Mouse (Mus musculus) thymus, postnatal 4 days (tissue): ENCODE results near the gene Cdkal1.

Experiments
- DNase-seq: peaks from one replicate; pipeline ENCODE4 v3.0.0; 2021

Gene Cdkal1

DNA sequence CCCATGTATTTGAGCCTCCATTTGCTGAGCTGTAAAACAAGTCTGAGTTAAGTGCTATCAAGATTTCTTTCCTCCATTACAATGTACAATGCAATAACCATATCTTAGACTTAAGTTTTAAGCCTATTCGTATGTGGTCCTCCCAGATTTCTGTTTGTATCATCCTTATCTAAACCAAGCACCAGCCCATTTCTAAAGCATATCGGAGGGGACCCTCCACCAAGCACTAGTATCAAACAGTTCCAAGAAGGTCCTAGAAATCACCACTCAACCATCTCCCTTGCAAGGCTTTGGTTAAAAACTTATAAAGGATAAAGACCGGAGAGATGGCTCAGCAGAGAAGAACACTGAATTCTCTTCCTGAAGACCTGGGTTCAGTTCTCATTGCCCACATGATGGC, 47.1 kb downstream of the Cdkal1 start:
- DNase-seq = no peak

DNA sequence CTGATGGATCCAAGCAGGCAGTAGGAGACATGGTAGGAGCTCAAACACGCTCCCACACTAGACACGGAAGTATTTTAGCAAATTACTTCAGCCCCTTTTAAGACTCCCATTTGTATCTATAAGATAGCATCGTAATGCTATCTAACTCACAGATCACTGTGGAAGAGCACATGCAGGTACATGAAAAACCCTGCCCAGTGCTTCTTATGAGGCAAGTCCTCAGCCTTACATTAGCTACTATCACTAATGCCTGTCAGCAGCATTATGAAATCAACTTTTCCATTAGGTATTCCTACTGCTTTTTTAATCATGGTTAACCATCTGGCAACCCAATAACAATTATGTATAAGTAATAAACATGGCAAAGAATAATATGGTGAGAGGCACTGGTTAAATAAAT, 47.5 kb downstream of the Cdkal1 start:
- no peak for DNase-seq

DNA sequence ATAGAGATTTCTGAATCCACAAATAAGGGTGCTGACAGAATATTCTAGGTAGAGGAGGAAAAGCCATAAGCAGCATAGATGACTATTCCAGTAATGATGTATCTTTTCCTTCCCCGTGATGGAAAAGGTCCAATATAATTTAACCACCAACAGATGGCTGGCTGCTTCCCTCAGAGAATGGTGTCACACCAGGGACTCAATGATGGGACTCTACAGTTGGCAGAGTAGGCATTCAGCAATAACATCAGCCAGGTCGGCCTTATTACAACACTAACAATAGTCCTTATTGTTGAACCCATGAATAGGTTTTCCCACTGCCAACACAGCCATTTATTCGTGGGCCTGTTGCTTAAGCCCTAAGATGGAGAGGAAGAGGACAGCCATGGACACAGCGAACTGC, 48.6 kb downstream of the Cdkal1 start:
- DNase-seq = no peak

DNA sequence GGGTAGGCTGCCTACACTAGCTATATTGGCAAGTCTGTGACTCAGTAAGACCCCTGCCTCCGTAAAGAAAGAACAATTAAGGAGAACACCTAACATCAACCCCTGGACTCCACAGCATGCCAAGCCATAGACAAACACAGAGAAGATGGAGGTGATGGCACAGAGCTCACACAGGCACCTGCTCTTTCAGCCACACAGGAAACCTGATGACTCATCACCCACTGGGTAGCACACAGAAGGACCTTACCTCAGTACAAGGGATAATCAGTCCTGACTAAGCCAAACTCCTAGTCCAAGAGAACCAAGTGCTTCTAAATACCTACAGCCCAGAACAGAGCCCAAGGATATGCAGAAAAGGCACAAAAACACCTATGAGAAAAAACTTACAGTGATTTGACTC, 50.2 kb downstream of the Cdkal1 start:
- no peak for DNase-seq

DNA sequence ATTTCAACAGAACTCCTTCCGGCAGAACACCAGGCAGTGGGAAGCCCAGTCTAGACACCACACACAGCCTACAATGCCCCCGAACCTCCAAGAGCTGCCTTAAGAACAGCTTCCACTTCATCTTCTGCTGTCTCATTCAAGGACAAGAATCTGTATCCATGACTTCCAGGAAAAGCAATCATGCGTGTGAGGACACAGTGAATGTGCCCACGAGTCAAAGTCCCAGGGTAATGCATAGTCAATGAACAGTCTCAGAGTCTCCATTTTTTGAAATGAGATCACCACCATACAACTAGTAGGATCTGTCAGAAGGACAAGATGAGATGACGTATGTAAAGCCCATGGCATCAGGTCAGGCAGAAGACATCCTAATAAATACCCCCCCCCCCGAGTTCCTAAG, 51.4 kb downstream of the Cdkal1 start:
- no peak for DNase-seq

DNA sequence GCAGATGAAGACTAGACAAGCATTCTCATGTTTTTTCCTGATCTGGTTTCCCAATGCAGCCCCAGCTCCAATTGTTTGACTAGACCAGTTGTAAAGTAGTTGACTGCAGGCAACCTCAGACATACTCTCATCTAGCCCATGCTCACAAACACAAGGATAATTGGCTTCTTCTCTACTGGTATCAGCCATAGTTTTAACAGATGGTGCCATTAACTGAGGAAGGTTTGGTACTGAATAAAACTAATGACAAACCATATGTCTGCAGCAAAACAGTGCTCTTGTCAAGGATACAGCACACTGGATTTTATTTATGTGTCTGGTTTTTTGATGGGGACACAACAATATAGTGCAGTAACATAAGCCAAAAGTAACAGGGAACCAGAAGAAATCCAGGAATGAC, 52.8 kb downstream of the Cdkal1 start:
- no peak for DNase-seq

DNA sequence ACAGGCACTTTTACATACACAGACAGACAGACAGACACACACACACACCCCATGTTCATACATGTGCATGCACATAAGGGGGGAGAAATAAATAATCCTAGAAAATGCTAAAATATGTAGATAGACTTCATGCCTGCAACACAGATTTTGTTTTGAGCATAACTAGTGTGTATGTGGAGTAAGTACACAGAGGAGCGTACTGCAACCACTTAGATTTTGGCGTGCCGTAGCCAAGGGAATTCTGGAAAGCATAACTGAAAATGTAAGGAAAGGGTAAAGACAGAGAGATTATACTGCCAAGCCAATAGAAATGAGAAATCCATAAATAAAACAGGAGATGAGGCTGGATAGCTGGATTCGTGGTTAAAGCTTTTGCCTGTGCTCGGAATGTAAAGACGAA, 55.4 kb downstream of the Cdkal1 start:
- no peak for DNase-seq

DNA sequence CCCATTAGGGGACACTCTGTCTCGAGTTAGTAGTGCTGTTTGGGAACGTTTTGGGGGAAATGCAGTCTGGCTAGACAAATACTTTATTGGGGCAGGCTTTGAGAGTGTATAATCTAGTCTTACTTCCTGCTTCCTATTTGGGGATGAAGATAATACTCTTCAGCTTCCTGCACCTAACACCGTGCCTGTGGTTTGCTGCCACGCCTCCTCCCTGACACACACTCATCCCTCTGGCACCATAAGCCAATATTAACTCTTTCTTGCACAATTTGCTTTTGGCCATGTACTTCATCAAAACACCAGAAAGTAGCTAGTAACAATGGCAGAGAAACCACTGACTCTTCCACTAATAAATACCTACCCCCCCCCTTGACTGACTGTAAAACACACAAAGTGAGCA, 63.4 kb downstream of the Cdkal1 start:
- DNase-seq = peak; percentile 27

DNA sequence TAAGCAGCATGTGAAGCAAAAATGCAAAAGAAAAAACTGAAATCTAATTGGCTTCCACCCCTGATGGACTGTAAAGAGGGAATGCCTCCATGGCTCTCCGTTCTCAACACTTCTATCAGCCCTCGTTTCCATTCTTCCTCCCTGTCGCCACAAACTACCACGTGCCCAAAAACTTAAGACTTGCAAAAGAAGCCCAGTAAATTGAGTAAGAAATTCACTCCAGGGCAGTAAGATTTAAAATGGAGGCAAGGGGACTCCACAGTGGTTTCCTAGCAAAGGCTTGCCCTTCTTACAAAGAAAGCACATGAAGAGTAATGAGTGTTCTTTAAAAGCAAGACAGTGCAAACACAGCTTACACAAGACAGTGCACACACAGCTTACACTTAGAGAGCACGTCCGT, 64.0 kb downstream of the Cdkal1 start:
- no peak for DNase-seq

DNA sequence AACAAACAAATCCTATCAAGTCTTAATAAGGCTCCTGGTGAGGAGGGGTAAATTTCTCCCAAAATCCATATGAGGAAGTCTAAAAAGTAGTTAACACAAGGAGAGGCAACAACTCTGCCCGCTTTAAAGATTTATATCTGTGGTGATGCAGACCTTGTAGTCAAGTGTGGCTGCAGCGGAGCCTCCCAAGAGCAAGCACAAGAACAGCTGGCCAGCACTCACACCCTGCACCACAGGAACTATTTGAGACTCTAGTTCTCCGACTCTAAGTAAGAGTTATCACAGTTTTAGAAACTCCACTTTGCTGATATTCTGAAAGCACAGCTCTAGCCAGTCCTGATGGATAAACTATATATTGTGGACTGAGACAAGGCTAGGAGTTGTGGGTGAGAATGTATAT, 68.5 kb downstream of the Cdkal1 start:
- no peak for DNase-seq

DNA sequence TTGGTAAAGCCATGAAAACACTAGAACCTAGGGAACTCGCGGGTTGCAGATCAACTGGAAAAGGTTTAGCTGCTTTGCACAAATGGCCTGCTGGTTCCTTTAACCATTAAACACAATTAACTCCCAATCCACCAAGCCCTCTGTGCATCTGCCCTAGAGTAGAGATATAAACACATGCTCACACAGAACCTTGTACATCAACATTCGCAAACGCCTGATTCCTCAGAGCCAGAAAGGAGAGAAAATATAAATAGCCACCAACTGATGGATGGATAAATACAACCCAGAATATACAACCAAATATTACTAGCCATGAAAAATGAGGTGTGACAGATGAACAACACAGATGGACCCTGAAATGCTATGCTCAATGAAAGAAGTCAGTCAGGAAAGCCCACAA, 70.6 kb downstream of the Cdkal1 start:
- DNase-seq = no peak

DNA sequence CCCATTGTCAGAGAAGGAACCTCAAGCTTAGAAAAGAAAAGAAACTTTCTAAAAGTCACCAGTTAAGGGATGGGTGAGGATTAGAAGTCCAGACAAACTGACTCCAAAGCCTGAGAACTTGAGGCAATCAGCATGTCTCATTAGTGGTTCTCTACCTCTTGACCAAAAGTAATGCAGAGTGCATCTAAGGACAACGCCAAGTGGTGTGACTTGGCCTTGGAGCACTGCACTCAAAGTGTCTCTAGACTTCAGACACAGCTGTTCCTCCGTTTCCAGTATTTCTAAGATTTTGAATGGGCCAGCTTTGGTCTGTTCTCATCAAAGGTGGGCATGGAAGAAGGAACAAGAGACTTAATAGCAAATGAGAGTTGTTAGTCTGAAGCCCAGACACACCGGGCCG, 74.1 kb downstream of the Cdkal1 start:
- DNase-seq = no peak

DNA sequence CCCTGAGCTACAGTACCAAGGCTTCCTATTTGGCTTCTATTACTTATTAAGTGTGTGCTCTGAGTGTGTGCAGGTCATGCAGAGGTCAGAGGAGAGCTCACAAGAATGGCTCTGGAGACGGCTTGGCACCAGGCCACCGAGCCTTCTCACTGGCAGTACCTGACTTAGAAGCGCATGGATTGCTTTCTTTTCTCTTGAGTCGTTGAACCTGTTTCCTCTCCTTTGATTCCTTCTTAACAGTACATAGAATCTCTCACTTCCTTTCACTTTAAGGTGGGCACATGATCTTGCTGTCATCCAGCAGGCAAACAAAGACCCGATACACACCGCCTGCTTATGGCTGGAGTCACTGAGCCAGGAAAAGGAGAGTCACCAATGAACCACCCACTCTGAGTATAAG, 74.8 kb downstream of the Cdkal1 start:
- peak; percentile 38 for DNase-seq

DNA sequence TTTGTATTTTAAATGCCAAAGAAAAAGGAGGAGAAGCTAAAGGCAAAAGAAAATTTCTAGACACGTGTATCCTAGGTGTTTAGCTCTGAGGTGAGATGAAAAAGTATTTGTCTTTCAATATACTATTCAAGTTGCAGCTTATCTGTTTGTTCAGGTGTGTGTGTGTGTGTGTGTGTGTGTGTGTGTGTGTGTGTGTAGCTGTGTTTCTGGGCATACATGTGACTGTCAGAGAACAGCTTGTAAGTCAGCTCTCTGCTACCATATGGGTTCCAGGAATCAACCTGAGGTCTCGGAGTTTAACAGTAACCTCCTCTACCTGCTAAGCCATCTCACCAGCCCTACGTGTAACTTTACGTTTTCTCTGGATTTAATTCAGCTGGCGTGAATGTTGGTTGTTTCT, 76.0 kb downstream of the Cdkal1 start:
- no peak for DNase-seq

DNA sequence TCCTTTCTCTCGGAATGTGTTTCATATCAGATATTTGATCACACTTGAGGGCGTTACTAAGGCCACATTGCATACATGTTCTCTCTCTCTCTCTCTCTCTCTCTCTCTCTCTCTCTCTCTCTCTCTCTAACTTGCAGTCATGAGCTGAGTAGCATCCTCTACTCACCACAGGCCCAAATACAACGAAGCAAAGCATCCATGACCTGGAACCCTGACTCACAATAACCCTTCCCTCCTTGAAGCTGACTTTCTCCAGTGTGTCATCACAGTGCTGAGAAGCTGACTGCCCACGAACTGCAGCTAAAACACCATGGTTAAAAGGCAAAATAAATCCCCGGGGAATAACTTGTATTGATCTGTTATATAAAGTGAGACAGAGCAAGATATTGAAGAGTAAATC, 76.4 kb downstream of the Cdkal1 start:
- DNase-seq = no peak

DNA sequence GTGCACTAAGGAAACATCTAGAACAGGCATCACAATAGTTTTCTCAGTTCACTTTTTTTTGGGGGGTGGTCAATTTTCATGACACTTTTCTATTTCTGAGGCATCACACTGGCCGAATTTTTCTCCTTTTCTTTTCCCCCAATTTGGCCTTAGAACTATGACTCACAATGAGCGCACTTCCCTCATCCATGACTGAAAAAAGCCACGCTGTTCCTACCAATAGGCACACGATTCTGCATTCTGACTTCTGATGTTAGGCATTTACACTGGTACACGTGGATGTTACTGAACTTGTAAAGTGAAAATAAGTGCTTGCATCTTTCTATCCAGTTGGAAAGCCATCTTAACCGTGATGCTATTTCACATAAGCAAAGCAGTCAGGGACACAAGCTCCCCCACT, 77.3 kb downstream of the Cdkal1 start:
- DNase-seq = no peak

DNA sequence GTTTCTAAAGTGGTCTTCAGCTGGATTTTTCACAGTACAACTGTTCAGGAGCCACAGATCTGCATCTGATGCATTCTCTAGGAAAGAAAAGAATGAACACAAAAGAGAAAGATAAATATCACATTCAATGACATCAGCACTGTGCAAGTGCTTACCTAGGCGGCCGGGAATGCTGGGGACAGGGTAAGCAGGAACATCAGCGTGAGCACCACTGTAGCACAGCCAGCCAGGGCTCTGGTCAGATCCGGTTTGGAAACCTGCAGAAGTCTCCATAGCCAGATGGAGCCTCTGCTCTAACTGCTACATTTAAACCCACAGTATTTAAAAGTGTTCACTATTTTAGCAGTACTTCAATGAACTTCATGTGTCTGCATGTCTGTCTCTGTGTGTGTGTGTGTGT, 78.2 kb downstream of the Cdkal1 start:
- no peak for DNase-seq

DNA sequence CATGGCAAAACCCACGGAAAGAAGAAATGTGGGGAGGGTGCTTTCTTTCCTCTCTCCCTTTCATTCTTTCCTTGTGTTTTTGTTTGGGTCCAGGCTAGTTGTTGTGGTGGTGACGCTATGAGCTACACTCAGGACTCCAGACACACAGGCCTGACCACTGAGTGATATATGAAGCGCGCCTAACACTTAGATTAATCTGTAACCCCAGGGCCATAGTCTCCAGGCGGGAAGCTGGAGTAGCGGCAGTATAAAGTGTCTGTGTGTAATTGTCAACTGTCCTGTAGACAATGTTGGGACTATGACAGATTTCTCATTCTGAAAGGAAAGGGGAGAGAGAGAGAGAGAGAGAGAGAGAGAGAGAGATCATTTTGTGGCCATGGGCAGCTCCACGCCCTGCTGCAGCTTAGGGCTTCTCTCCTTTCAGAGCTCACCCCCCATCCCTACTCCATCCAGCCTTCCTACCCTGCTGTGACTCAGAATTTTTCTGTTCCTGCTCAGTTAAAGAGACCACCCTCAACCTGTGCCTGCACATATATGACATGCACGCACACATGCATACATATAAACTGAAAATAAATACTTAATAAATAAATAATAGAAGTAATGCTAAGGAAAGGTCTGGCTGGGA, 79.8 kb downstream of the Cdkal1 start:
- no peak for DNase-seq

DNA sequence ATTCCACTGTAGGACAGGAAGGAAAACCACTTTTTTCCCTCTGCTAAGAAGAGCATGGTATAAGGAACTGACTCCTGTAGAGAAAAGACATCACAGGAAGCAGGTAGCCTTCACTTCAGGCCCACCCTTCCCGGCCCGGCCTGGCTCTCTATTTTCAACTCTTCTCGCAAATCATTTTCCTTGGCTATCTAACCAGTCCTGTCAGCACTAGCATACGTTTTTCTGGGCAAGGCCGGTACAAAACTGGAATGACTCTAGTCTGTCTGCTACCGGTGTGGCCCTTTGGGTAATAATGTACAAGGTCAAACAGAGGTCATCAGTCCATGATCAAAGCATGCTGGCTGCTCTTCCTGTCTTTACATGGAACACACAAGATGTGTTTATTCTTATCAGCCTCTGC, 81.9 kb downstream of the Cdkal1 start:
- DNase-seq = no peak

DNA sequence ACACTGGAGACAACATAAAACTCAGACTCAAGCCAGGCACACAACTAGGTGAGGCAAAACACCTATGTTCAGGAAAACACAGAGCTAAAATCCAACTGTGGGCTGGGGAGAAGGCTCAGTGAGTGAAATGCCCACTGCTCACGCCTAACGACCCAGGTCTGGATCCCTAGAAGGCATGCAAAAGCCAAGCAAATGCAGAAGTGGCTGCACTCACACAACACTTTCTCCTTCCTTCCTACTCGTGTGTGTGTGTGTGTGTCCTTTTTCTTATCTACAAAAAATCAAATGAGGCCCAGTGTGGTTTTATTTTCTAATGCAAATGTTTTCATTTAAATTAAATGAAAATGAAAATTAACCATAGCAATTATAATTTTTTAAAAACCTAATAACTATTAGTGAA, 82.5 kb downstream of the Cdkal1 start:
- DNase-seq = no peak

DNA sequence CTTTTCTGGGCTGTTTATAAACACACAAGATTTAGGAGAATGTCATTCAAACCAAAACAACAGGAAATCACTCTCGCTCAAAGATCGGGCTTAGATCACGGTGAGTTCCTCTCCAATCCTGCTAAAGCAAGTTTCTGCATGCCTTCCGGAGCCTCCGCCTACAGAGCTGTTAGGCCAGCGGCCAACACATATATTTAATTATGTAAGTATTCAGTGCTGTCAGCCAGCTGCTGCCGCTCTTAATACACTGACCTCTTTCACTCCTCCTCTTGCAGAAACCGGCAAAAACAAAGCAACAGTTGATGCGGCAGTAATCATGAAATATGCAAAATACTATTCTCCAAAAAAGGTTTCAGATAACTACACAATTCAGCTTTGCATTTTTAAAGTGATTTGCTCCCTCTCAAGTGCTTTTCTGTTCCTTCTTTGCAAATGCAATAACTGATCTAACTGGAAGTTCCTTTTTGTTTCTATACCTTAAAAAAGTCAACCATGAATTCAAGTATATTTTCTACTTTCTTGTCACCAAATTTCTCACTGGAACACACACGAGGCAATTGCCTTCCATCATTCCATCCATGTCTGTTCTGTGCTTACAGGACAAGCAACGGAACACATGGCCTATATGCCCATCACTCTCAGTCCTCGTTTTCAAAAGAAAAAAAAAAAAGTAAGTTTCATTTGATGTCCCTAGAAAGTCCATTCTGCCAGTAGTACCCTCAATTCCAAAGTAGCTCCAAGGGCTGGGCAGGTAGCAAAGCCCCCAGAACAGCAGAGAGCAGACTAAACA, 85.6 kb downstream of the Cdkal1 start:
- DNase-seq = peak; percentile 34

DNA sequence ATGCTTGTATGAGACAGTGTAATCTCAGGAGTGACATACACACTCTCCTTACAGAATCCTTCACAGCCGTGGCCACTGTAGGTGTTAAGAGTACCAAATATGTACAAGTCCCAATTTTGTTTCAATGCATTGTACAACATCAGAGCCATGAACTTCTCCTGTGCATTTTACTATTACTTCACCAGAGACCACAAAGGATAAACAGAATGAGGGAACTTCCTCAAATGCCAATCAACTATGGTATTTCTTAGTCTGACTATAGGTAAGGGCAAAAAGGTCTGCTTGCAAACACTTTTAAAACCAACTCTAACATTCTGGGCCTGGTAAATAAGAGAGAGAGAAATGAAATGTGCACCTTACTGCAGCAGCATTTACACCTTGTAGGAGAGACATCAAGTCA, 87.4 kb downstream of the Cdkal1 start:
- no peak for DNase-seq

DNA sequence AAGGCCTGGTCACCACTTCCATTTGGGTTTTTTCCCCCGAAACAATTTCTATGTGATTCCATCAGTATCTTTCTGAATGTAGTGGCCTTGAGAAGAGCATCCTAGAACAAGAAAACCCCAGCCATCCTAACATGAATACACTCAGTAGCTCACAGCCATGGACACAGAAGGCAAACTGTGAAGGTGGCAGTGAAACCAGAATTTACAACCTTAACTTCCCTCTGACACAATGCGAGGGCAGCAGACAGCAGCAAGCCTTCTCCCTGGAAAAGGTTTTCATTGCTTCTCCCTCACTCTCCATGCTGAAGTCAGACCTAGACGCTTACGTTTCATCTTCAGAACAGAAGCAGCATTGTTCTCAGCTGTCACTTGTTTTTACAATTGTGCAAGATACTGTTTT, 87.9 kb downstream of the Cdkal1 start:
- DNase-seq = no peak

DNA sequence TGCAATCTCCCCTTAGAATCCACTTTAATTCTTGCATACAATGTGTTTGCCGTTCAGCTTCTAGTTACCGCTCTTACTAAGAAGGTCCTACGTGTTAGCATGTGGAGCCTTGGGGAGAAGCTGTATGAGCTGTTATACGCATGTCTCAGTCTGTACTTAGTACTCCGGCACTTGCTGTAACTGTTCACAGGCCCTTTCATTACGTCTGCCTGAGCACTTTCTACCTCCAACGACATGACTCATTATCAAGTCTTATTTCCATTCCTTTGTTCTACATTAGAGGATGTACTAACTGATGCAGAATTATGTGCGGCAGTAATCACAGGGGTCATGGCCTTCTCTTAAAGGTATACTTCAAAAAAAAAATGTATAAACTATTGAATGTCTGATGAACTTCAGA, 89.1 kb downstream of the Cdkal1 start:
- DNase-seq = no peak

DNA sequence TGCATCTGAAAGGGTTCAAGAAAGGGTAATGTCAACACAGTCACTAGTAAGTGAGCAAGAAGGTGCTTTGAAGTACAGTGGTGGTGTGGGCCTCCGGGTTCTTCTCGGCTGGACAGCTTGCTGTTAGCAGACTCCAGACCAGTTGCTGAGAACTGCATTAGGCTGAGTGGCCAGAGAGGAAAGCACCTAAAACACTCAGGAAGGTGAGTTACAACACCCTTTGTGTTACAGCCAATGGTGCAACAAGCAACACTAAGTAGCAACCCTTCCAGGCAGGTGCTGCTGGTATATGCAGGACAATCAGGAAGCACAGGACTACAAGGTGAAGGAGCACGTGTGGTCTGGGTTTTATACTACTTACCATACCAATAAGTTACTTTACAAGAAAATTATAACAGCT, 90.2 kb downstream of the Cdkal1 start:
- DNase-seq = no peak
